Mouse (Mus musculus): ENCODE results near the gene Unkl.

The Unkl gene

DNA sequence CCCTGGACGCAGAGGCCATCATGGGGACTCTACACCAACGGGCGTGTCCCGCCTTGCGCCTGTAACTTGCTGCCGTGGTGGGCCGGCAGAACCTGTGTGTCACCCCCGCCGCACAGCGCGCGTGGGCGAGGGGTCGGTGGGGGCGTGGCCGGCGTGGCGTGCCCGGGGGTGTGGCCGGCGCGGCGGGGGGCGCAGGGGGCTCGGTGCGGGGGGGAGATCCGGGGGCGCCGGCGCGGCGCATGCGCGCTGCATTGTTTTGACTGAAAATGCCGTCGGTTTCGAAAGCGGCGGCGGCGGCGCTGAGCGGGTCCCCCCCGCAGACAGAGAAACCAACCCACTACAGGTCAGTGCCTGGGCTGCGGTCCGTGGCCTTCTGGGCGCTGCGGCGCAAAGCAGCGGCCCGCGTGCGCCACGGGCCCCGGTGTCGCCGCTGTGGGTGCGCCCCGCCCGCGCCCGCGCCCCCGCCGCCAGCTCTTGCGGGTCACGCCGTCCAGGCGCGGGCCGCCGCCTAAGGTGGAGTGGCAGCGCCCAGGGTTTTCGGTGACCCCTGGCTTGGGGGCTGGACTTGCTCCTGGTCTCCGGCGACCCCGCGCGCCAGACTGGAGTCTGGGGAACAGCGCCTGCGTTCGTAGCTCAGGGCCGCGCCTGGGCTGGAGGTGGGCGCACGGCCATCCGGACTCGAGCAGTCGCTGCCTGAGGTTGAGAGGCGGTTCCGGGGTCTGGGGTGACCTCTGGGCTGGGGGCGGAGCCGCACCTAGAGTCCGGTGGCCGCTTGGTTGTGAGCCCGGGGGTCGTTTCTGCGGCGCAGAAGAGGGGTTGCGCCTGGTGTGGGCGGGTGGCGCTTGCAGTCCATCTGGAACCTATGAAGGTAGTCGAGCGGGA is at the start of gene Unkl:
Gene Unkl (plus strand): TSS at position 248 of the 882 bp plus-strand sequence.
- DNase-seq (ENCODE audit: inconsistent ontology term) = peak; percentile 88

DNA sequence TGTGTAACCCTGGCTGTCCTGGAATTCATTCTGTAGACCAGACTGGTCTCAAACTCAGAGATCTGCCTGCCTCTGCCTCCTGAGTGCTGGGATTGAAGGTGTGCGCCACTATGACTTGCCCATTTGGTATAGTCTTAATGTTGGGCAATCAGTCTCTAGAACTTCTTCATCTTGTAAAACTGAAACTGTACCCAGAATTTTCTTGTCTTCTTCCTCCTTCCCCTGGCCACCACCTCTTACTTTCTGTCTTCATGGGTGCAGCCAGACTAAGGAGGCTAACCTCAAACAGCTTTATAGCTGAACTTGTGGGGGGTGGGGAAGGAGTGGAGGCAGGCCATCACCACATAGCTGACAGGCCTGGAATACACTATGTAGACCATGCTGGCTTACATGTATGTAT is 49.4 kb upstream of the Unkl start:
- DNase-seq (ENCODE audit: inconsistent ontology term) = no peak

DNA sequence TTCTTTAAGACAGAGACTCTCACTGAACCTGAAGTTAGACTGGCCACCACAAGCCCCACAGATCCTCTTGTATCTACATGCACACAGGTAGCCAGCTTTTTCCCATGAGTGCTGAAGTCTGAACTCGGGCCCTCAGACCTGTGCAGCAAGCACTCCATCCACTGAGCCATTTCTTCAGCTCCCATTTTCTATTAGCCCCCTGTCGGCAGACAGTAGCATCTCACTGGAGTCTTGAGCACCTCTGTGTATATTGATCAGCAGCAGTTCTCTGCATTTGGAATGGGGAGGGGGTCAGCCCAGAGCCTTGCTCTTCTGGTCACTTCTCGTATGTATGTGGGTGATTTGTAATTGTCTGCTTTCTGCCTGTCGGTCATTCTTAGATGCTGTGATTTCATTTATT is 48.2 kb upstream of the Unkl start:
- no peak for DNase-seq (ENCODE audit: inconsistent ontology term)

DNA sequence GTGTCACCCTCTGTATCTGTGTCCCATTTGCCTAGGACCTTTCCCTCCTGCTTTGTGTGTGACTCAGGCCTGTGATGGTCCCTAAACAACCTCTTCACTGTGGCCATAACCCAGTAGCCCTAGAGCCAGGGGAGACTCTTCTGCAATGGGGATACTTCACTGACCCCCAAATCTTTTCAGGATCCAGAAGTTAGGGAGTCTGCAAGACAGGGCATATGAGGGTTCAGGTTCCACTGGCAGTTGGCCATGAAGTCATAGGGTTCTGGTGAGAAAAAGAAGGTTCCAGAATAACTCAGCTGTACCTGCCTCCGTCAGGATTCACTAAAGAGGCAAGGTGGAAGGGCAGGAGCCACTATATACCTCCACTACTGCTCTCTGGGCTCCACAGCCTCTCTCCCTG is 26.0 kb upstream of the Unkl start, which contains the start of gene Ccdc154:
Gene Ccdc154 (plus strand): TSS at position 301 of the 400 bp plus-strand sequence.
- no peak for DNase-seq (ENCODE audit: inconsistent ontology term)

DNA sequence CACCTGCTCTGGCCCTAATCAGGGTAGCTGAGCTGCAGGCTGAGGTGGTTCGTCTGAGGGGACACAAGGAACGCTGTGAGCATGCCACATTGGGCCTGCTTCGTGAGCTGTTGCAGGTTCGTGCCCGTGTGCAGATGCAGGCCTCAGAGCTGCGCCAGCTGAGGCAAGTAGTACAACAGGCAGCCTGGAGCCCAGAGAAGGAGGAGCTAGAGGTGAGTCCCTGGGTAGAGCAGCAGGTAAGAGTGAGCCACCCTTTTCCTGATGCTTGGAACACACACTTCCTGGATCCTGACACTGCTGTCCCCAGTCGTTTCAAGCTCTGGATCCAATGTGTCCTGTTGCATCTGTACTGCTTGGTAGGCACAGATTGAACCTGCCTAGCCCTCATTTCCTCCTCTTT is 24.8 kb upstream of the Unkl start:
- no peak for DNase-seq (ENCODE audit: inconsistent ontology term)

DNA sequence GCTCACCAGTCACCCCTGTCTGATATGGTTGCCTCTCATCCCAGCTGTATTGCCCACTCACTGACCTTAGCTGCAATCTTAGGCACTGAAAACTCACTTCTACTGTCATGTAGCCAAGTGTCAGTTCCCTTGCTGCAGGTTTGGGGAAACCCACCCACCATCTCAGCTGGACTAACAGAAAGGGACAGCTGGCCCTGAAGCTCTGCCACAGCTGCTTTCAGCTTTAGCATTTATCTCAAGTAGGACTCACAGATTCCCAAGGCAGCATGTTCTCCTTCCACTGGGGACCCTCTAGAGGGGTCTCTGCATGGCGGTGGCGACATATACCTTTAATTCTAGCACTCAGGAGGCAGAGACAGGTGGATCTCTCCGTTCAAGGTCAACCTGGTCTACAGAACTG is 23.4 kb upstream of the Unkl start:
- DNase-seq (ENCODE audit: inconsistent ontology term) = no peak

DNA sequence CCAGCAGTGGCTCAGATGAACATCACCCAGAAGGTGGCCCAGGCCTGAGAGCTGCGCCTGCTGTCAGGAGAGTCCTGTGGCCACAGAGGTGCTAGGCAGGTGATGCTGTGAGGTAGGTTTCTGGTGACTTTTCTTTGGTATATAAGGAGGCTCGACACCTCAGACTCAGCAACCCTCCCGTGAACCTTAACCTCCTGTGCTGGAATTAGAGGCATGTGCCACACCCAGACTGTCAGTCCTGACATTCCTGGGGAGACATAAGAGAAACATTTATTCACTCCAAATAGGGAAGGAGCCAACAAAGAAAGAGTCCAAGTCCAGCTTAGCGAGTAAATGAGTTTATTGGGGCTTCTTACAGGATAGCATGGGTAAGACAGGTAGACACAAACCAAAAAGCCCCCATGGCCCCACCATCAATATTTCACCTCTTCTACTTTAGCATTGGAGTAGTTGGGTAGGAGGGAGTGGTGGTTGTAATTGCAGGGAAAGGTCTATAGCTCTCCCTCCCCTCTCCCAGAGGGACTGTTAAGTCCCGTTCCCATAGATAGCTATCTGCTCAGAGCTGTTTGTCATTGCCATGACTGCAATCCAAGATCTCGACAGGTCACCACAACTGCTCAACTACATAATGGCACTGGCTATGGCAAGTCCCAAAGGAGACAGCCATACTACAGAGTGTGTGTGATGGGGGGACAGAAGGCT is 22.1 kb upstream of the Unkl start:
- no peak for DNase-seq (ENCODE audit: inconsistent ontology term)

DNA sequence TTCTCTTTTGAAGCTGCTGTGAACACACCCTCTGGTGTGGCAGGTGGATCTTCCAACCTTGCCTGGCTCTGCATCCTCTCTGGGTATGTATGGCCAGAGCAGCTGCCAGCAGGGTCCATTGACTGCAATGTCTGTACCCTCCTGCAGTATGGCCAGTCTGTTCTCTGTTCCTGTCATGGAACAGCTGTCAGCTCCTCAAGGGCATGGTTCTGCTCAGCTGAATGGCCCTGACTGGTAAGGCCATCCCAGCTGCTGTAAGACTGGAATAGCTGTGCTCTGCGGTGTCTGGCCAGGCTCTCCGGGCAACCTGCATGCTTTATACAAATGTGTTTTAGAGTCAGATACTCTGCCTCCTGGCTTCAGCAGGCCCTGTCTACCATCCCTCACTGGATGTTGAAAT is 18.5 kb upstream of the Unkl start:
- no peak for DNase-seq (ENCODE audit: inconsistent ontology term)

DNA sequence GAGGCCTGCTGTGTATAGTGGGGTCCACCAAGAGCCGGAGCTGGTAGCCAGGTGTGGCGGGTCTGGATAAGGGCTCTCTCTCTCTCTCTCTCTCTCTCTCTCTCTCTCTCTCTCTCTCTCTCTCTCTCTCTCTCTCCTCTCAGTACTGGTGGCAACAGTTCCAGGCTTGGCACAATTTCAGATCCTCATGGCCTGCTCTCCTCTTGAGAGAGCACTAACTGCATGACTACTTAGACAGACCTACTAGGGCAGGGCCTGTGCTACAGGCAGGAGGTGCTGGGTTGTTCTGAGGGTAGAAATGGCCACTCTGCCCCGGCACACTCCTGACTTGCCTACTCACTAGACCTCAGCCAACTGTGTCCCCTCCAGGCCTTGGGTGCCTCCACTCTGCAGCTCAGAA is 15.6 kb upstream of the Unkl start:
- DNase-seq (ENCODE audit: inconsistent ontology term) = no peak

DNA sequence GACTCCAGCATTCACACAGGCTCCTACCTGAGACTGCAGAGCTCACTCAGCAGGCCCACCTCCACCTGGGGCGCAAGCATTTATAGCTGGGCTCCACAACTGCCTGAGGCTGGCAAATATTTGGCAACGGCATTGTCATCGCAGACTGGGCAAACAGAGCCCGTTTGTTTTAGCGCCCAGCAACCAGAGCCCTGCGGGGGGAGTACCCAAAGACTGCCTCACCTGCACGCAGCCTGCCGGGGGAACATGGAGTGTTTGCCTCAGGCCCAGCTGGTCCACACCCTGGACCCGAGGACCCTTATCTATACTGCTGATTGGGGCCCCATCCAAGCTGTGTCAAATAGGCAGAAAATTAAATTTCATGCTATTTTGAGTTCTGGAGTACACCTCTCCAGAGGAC is 12.8 kb upstream of the Unkl start, which contains the start of gene Gm38655:
Gene Gm38655 (minus strand): TSS at position 61 of the 400 bp plus-strand sequence.
- no peak for DNase-seq (ENCODE audit: inconsistent ontology term)

DNA sequence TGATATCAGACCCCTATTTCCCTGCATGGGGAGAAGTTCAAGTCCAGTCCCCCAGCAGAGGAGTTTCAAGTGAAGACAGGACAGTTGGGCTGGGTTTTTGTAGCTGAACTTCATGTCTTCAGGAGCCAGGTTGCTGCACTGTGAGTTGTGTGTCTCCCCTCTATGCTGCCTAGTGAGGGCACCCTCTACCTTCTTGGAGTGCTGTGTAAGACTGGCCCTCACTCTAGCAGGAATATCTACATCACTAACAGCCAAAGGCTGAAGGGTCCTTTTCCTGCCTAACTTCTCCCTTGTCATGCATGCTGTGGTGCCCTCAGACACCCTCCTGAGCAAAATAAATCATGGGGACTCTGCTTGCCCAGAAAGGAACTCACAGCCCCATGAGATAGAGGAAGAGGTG is 5.0 kb upstream of the Unkl start:
- DNase-seq (ENCODE audit: inconsistent ontology term) = no peak

DNA sequence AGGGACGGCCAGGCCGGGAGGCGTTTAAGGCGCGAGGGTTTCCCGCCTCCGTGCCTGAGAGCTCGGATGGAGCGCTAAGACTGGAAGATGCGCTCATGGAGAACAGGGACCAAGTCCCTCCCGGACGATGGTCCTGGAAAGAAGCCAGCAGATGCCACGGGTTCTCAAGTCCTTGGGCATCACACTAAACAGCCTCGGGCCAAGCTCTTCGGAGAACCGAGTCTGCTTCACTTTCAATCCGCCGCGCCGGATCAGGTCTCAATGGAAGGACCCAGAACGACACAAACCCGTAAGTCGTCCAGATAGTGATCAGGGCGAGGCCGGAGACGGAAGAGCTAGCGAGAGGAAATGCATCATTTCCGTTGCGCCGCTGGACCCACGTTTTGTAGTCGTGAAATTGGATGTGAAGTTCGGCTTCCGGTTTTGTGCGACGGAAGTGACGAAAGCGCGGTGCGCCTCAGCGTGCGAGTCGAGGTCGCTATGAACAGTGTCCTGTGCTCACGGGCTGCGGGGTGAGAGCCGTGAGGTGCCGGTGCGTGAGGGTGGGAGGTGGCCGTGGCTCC is 4.0 kb upstream of the Unkl start, which contains the start of gene BC003965:
Gene BC003965 (plus strand): TSS at position 426 of the 563 bp plus-strand sequence.
- DNase-seq (ENCODE audit: inconsistent ontology term) = peak; percentile 92

DNA sequence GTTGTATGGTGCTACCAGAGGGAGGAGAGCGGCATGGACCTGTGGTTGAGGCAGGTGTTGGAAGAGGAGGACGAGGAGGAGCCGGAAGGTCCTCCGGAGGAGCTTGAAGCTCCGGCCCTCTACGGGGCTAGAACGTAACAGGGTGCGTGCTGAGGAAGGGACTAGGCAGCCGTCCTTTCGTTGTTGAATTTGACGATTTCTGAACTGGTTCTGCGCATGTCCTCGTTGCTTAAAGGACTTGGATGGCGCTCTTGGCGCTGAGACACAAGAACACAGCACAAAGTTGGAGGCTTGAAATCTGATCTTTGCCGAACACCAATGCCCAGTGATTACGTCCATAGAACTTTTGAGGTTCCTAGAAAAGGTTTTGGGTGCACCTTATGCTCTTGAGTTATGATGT is 3.2 kb upstream of the Unkl start:
- peak; percentile 3 for DNase-seq (ENCODE audit: inconsistent ontology term)

DNA sequence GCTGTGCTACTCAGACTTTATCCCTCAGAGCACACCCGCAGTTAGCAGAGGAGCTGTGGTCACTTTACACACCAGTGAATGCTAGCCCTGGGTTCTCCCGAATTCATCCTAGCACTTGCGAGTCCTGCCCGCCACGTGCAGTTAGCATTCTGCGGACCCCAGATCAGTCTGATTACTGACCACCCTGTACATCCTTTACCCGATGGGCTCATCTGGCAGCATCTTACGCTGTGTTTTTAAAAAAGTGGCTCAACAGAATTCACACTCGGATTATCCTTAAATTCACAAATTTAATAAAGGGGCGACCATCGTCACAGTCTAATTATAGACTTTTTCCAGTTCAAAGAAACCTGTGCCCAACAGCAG is 430 bp upstream of the Unkl start:
- peak; percentile 4 for DNase-seq (ENCODE audit: inconsistent ontology term)

DNA sequence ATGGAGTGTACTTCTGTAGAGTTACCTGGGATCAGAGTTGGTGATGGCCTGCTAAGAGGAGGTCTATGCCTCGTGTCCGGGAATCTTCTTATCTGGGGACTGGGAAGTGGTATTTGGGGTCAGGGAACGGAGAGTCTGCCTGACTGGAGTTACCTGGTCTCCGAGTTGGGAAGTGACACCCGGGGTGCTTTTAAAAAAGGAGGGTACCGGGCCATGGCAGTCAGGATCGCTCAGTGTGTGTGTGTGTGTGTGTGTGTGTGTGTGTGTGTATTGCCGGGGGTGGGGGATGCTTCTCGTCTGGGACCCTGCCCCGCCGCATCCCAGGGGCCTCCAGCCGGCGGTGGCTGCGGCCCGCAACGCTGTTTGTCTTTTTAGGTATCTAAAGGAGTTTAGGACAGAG is 894 bp downstream of the Unkl start:
- no peak for DNase-seq (ENCODE audit: inconsistent ontology term)

DNA sequence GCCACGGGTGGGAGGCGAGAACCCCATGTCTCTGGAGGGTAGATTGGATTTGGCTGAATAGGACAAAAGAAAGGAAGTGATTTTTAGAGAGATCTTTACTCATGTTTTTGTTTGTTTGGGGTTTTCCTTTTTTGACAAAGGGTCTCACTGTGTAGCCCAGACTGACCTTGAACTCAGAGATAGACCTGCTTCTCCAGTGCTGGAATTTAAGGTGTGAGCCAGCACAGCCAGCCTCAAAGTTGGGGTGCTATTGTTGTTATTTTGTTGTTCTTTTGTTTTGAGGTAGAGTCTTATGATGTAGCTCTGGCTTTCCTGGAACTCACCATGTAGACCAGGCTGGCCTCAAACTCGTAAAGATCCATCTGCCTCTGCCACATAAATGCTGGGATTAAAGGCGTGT is 14.2 kb downstream of the Unkl start:
- no peak for DNase-seq (ENCODE audit: inconsistent ontology term)

DNA sequence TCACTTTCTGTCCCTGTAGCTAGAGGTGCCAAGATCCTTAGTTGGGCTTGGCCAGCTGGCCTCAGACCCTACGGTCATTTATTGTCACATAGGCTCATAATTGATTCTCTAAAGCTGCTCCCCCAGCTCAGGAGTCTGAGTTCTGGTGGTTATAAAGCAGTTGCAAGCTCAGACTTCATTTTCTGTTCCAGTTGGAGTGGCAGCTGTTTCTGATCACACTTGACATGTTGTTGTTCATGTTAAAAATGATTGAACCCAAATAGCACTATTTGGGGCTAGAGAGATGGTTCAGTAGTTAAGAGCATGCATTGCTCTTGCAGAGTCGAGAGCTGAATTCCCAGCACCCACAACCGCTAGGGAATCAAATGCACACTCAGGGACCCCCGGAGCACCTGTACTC is 21.8 kb downstream of the Unkl start:
- DNase-seq (ENCODE audit: inconsistent ontology term) = no peak

DNA sequence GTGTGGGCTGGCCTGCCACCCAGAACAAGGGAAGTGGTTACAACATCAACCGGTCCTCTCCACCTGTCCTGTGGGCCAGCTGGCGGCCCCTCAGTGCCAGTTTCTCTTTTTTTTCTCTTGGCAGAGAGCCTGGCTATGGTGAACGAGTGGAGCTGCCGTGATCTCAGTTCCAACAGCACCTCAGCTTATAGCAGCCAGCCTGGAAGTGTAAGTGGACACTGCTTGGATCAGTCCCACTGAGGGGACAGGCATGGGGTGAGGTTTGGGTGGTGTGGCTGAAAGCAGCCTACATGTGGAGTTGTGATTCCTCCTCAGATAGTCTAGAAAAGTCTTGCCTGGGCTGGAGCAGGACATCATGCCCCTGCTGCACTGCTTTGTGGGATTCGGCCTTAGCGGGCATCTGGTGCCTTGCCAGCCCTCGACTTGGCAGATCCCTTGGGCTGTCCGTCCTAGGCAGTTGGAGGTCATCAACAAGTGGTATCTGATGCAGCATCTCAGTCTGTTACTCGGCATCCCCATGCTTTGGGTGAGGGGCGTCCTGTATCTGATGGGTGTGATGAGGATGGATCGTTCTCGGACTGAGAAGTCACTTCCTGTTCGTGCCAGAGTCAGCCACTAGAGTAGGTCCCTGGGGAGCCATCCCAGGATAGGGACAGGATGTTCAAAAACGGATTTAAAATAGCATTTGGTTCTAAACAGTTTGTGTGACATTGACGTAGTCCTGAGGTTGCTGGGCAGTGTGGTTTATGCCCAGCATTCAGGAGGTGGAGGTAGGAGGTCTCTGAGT is 22.7 kb downstream of the Unkl start:
- no peak for DNase-seq (ENCODE audit: inconsistent ontology term)

DNA sequence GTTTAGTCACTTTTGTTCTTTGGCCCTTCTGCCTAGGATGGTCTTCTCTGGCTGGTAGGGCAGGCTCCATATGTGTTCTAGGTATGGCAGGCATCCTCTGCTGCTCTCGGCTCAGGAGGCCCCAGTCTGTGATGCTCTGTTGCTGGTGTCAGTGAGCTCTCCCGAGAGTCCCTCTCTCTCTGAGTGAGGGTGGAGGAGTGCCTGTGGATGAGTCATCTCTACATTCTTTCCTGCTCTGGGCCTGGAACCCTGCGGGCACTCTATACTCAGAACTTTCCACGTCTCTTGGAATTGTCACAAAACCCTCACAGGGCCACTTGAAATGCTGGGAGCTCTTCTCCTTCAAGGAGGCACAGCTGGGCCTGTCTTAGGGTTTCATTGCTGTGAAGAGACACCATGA is 23.5 kb downstream of the Unkl start:
- peak; percentile 31 for DNase-seq (ENCODE audit: inconsistent ontology term)

DNA sequence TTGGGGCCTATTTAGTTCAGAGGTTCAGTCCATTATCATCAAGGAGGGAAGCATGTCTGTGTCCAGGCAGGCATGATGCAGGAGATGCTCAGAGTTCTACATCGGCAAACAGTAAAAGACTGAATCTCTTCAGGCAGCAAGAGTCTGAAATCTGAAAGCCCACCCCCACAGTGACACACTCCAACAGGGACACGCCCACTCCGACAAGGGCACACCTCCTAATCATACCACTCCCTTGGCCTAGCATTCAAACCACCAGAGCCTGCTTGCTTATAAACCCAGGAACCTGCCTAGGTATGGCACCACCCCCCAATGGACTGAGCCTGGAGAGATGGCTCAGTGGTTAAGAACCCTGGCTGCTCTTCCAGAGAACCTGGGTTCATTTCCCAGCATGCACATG is 27.2 kb downstream of the Unkl start:
- DNase-seq (ENCODE audit: inconsistent ontology term) = no peak

DNA sequence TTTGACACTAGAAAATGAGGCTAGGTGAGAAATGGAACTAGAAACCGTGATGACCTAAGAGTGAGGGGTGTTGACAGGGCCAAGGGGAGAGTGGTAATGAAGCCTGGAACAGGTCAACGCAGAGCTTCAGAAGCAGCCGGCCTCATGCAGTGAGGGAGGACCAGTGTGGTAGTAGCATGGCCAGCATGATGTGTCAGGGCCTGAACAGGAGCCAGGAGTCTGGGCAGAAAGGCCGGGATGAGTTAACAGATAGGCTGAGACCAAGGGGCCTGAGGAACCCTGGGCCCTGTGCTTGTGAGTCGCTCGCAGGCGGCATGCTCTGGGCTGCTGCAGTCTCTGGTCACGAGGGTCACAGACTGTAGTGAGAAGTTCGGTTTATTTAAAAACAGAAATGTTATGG is 30.8 kb downstream of the Unkl start:
- DNase-seq (ENCODE audit: inconsistent ontology term) = no peak
